Mouse (Mus musculus) hindbrain, embryonic 15.5 days (tissue): Measurements from ENCODE around the gene Wwox. TPM values are rescaled to one million over a fixed set of nuclear protein-coding genes. Genes with fewer than 3 reads are reported as not detected.

Source experiments
- ATAC-seq: fragments of 200-750 bp; cut with Nextera tagmentation; 2 replicates; pipeline ENCODE4 v1.8.0; 2017; ENCODE audit warnings: low read depth, moderate number of reproducible peaks, moderate TSS enrichment; ENCODE audit not compliant: low FRiP score
- H3K27ac ChIP-seq: fragments of 300-500 bp; sonication (generic); replicated peaks from 2 replicates; pipeline ENCODE4 v1.5.1; 2015; ENCODE audit warnings: mild to moderate bottlenecking, inconsistent platforms
- H3K27me3 ChIP-seq: fragments of 300-500 bp; sonication (generic); 2 replicates; pipeline ENCODE4 v1.6.1; 2015; ENCODE audit warnings: control low read depth, inconsistent platforms
- H3K36me3 ChIP-seq: fragments of 300-500 bp; sonication (generic); 2 replicates; pipeline ENCODE4 v1.6.1; 2015; ENCODE audit warnings: control low read depth, inconsistent platforms
- H3K4me1 ChIP-seq: fragments of 300-500 bp; sonication (generic); replicated peaks from 2 replicates; pipeline ENCODE4 v1.6.1; 2015; ENCODE audit warnings: control low read depth, inconsistent platforms
- H3K4me2 ChIP-seq: fragments of 300-500 bp; sonication (generic); 2 replicates; pipeline ENCODE4 v1.6.1; 2015; ENCODE audit warnings: moderate library complexity, mild to moderate bottlenecking, inconsistent platforms
- H3K4me3 ChIP-seq: fragments of 300-500 bp; sonication (generic); 2 replicates; pipeline ENCODE4 v1.5.1; 2015; ENCODE audit warnings: mild to moderate bottlenecking, inconsistent platforms
- H3K9ac ChIP-seq: fragments of 300-500 bp; sonication (generic); 2 replicates; pipeline ENCODE4 v1.6.1; 2015; ENCODE audit warnings: inconsistent platforms
- H3K9me3 ChIP-seq: fragments of 300-500 bp; sonication (generic); 2 replicates; pipeline ENCODE4 v1.6.1; 2016; ENCODE audit warnings: control low read depth, inconsistent platforms
- WGBS: fragments of 180-500 bp; shearing (Covaris S2); methylation state at CpG from one replicate; pipeline ENCODE4 v1.1.7; 2015; 5-methylcytosine and 5-hydroxymethylcytosine counted together
- polyA plus RNA-seq: library from polyadenylated mRNA; unstranded; fragments of >200 nt; fragmentation: Nextera tagmentation; extraction: Ambion mirVana; gene quantifications from 2 replicates; pipeline ENCODE4 v1.2.1, GENCODE M21; 2015

The Wwox gene
- polyA plus RNA-seq, 1 experiment from 2014 or later = 13.9 TPM

- no peak for ATAC-seq
Measured at GRCm38 (mm10) chr8:114682166-114682565, 242.7 kb downstream of the Wwox start.

GRCm38 (mm10) chr8:114684046-114684702 lies 244.7 kb downstream of the Wwox start:
- no peaks in the 10 kb centered on the region for H3K9me3 ChIP-seq
- no peak overlapping the region for H3K9ac ChIP-seq
- no peak overlapping the region for H3K4me2 ChIP-seq
- no peak for ATAC-seq
- 86% methylated on average over 11 of the region's 11 CpGs for WGBS
- no peak overlapping the region for H3K4me3 ChIP-seq
- no peak overlapping the region for H3K27ac ChIP-seq
- H3K27me3 ChIP-seq = no peaks in the 10 kb centered on the region
- no peaks in the 10 kb centered on the region for H3K36me3 ChIP-seq
- 0 out of 2 replicates have a peak, but pooled peaks cover 4% of the 10 kb centered on the region for H3K4me1 ChIP-seq

More at GRCm38 (mm10) chr8:114682166-114682565, 242.7 kb downstream of the Wwox start:
- WGBS = 60% methylated on average over 10 of the region's 10 CpGs
- H3K4me3 ChIP-seq = no peak overlapping the region
- no peak overlapping the region for H3K9ac ChIP-seq
- H3K27me3 ChIP-seq = no peaks in the 10 kb centered on the region
- no peak overlapping the region for H3K4me2 ChIP-seq
- H3K36me3 ChIP-seq = no peaks in the 10 kb centered on the region
- no peak overlapping the region for H3K27ac ChIP-seq
- 0 out of 2 replicates have a peak, but pooled peaks cover 4% of the 10 kb centered on the region for H3K4me1 ChIP-seq
- no peaks in the 10 kb centered on the region for H3K9me3 ChIP-seq

- H3K4me1 ChIP-seq = 0 out of 2 replicates have a peak, but pooled peaks cover 4% of the 10 kb centered on the region
- WGBS = 75% methylated on average over 4 of the region's 4 CpGs
- no peak for ATAC-seq
- no peak overlapping the region for H3K27ac ChIP-seq
- H3K9ac ChIP-seq = no peak overlapping the region
- H3K36me3 ChIP-seq = no peaks in the 10 kb centered on the region
- H3K27me3 ChIP-seq = no peaks in the 10 kb centered on the region
- no peak overlapping the region for H3K4me2 ChIP-seq
- no peaks in the 10 kb centered on the region for H3K9me3 ChIP-seq
- no peak overlapping the region for H3K4me3 ChIP-seq
Measured at GRCm38 (mm10) chr8:114686462-114686861, 247.0 kb downstream of the Wwox start.

- 79% methylated on average over 11 of the region's 11 CpGs for WGBS
- Histone ChIP-seq H3K9ac (no peak overlapping the region), H3K4me1 (no peaks in the 10 kb centered on the region)
Measured at GRCm38 (mm10) chr8:114688732-114689131, 249.3 kb downstream of the Wwox start.

GRCm38 (mm10) chr8:114694566-114695198 lies 255.2 kb downstream of the Wwox start:
- 89% methylated on average over 4 of the region's 4 CpGs for WGBS
- no peaks in the 10 kb centered on the region for H3K4me1 ChIP-seq
- no peak overlapping the region for H3K27ac ChIP-seq
- H3K27me3 ChIP-seq = no peaks in the 10 kb centered on the region
- no peak overlapping the region for H3K4me3 ChIP-seq
- no peak overlapping the region for H3K4me2 ChIP-seq
- no peaks in the 10 kb centered on the region for H3K36me3 ChIP-seq
- H3K9ac ChIP-seq = no peak overlapping the region
- H3K9me3 ChIP-seq = no peaks in the 10 kb centered on the region
- no peak for ATAC-seq

More at GRCm38 (mm10) chr8:114688732-114689131, 249.3 kb downstream of the Wwox start:
- Histone ChIP-seq H3K4me2 (no peak overlapping the region), H3K36me3 (no peaks in the 10 kb centered on the region), H3K4me3 (no peak overlapping the region), H3K27me3 (no peaks in the 10 kb centered on the region), H3K9me3 (no peaks in the 10 kb centered on the region), H3K27ac (no peak overlapping the region)
- ATAC-seq = no peak

- ATAC-seq = no peak
- Histone ChIP-seq H3K4me1 (peaks cover 10% of the 10 kb centered on the region; the same call in 1 of the 2 replicates), H3K9ac (no peak overlapping the region), H3K4me2 (no peak overlapping the region), H3K27ac (no peak overlapping the region), H3K9me3 (no peaks in the 10 kb centered on the region), H3K36me3 (no peaks in the 10 kb centered on the region), H3K27me3 (no peaks in the 10 kb centered on the region), H3K4me3 (no peak overlapping the region)
- 75% methylated on average over 5 of the region's 5 CpGs for WGBS
Measured at GRCm38 (mm10) chr8:114703517-114703916, 264.1 kb downstream of the Wwox start.

- 48% methylated on average over 15 of the region's 15 CpGs for WGBS
Measured at GRCm38 (mm10) chr8:114707538-114708138, 268.2 kb downstream of the Wwox start.

GRCm38 (mm10) chr8:114715318-114716070 lies 276.0 kb downstream of the Wwox start:
- ATAC-seq = no peak
- no peak overlapping the region for H3K4me2 ChIP-seq
- H3K27me3 ChIP-seq = no peaks in the 10 kb centered on the region
- no peak overlapping the region for H3K4me3 ChIP-seq
- WGBS = 57% methylated on average over 13 of the region's 13 CpGs
- no peaks in the 10 kb centered on the region for H3K36me3 ChIP-seq
- no peaks in the 10 kb centered on the region for H3K4me1 ChIP-seq
- H3K27ac ChIP-seq = no peak overlapping the region
- no peaks in the 10 kb centered on the region for H3K9me3 ChIP-seq
- no peak overlapping the region for H3K9ac ChIP-seq

More at GRCm38 (mm10) chr8:114707538-114708138, 268.2 kb downstream of the Wwox start:
- Histone ChIP-seq H3K4me2 (no peak overlapping the region), H3K36me3 (no peaks in the 10 kb centered on the region), H3K4me1 (peaks cover 10% of the 10 kb centered on the region; the same call in 1 of the 2 replicates), H3K4me3 (no peak overlapping the region), H3K27ac (peak overlapping the region; percentile 47; the same call in 1 of the 2 replicates), H3K9me3 (no peaks in the 10 kb centered on the region), H3K9ac (no peak overlapping the region), H3K27me3 (no peaks in the 10 kb centered on the region)
- ATAC-seq = no peak

- H3K27ac ChIP-seq = no peak overlapping the region
- no peaks in the 10 kb centered on the region for H3K9me3 ChIP-seq
- no peaks in the 10 kb centered on the region for H3K36me3 ChIP-seq
- H3K4me2 ChIP-seq = no peak overlapping the region
- H3K4me1 ChIP-seq = no peaks in the 10 kb centered on the region
- no peaks in the 10 kb centered on the region for H3K27me3 ChIP-seq
- no peak overlapping the region for H3K4me3 ChIP-seq
- H3K9ac ChIP-seq = no peak overlapping the region
- 76% methylated on average over 14 of the region's 14 CpGs for WGBS
- ATAC-seq = no peak
Measured at GRCm38 (mm10) chr8:114716546-114717255, 277.2 kb downstream of the Wwox start.

GRCm38 (mm10) chr8:114718821-114719220 lies 279.4 kb downstream of the Wwox start:
- Histone ChIP-seq H3K36me3 (no peaks in the 10 kb centered on the region), H3K4me2 (no peak overlapping the region), H3K4me1 (no peaks in the 10 kb centered on the region), H3K27ac (no peak overlapping the region), H3K27me3 (no peaks in the 10 kb centered on the region), H3K4me3 (no peak overlapping the region), H3K9me3 (no peaks in the 10 kb centered on the region), H3K9ac (no peak overlapping the region)
- 72% methylated on average over 4 of the region's 4 CpGs for WGBS
- no peak for ATAC-seq

- Histone ChIP-seq H3K36me3 (no peaks in the 10 kb centered on the region), H3K4me1 (no peaks in the 10 kb centered on the region), H3K27ac (no peak overlapping the region), H3K9me3 (no peaks in the 10 kb centered on the region), H3K4me3 (no peak overlapping the region), H3K4me2 (no peak overlapping the region), H3K27me3 (no peaks in the 10 kb centered on the region), H3K9ac (no peak overlapping the region)
- ATAC-seq = no peak
- WGBS = 79% methylated on average over 5 of the region's 5 CpGs
Measured at GRCm38 (mm10) chr8:114722611-114723010, 283.2 kb downstream of the Wwox start.
